Mouse (Mus musculus) testis, adult 2 months (tissue): ENCODE measurements around the gene Mcm9.

Experiments
- CTCF ChIP-seq: fragments of 200-500 bp; IDR thresholded peaks from 2 replicates; pipeline ENCODE4 v1.5.1; 2012; ENCODE audit warnings: low read depth, mild to moderate bottlenecking, inconsistent platforms, low read length, moderate library complexity; ENCODE audit not compliant: control insufficient read depth, insufficient read depth, insufficient replicate concordance
- POLR2A ChIP-seq: fragments of 200-500 bp; IDR thresholded peaks from 2 replicates; pipeline ENCODE4 v1.6.1; 2012; ENCODE audit warnings: low read depth, mild to moderate bottlenecking, inconsistent platforms, low read length, moderate library complexity; ENCODE audit not compliant: control insufficient read depth

DNA sequence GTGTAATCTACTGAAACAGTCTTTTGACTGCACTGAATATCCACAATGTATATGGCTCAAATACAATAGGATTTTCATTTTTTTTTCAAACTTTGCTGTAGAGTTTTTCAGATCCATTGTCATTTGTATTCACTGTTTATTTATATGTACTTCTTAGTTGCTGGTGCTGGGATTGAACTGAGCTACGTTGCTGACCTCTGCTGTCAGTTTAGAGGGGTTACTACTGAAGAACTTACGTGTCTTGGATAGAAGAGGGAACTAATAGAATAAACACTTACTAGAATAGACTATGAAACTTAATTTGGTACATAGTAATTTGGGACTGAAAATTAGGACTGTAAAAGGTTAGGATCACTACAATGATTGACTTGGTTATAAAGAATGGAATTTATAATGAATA, 24.9 kb downstream of the Mcm9 start:
- no peak for TF ChIP-seq CTCF
- TF ChIP-seq POLR2A = no peak
